Mouse (Mus musculus) G1E (cell line): ENCODE measurements around the gene Strn3. TPM values are rescaled to one million over a fixed set of nuclear protein-coding genes. Genes with fewer than 3 reads are reported as not detected.

Experiments
- ATAC-seq: 2 replicates; pipeline ENCODE4 v1.8.0; 2016; ENCODE audit warnings: mild to moderate bottlenecking; ENCODE audit not compliant: insufficient number of reproducible peaks, poor library complexity, low FRiP score, severe bottlenecking; ENCODE audit errors: extremely low read depth
- DNase-seq: peaks from one replicate; pipeline ENCODE4 v3.0.0; 2012; ENCODE audit warnings: low spot score
- H3K27me3 ChIP-seq: 2 replicates; pipeline ENCODE4 v1.6.1; 2012; ENCODE audit warnings: mild to moderate bottlenecking, low read length, inconsistent platforms; ENCODE audit not compliant: insufficient read depth
- H3K36me3 ChIP-seq: replicated peaks from 2 replicates; pipeline ENCODE3; 2012; ENCODE audit warnings: mild to moderate bottlenecking, inconsistent platforms
- H3K4me1 ChIP-seq: 2 replicates; pipeline ENCODE4 v1.6.1; 2012; ENCODE audit warnings: low read depth, low read length, inconsistent platforms, mixed read lengths; ENCODE audit not compliant: insufficient read depth
- H3K4me3 ChIP-seq: 2 replicates; pipeline ENCODE4 v1.5.1; 2012; ENCODE audit warnings: low read depth, mild to moderate bottlenecking, inconsistent platforms, low read length, moderate library complexity, mixed read lengths
- H3K9me3 ChIP-seq: replicated peaks from 2 replicates; pipeline ENCODE4 v1.6.1; 2012; ENCODE audit warnings: inconsistent platforms
- CTCF ChIP-seq: IDR thresholded peaks from 2 replicates; pipeline ENCODE4 v1.5.1; 2012; ENCODE audit warnings: low read depth, low read length, inconsistent platforms, mixed read lengths
- GATA1 ChIP-seq: IDR thresholded peaks from 2 replicates; pipeline ENCODE4 v1.6.1; 2012; ENCODE audit warnings: borderline replicate concordance, low read length, inconsistent platforms, mixed read lengths
- GATA2 ChIP-seq: IDR thresholded peaks from 2 replicates; pipeline ENCODE4 v1.6.1; 2012; ENCODE audit warnings: low read depth, low read length, inconsistent platforms, borderline replicate concordance
- POLR2AphosphoS5 ChIP-seq: IDR thresholded peaks from 2 replicates; pipeline ENCODE4 v1.6.1; 2012; ENCODE audit warnings: low read depth, low read length, inconsistent platforms; ENCODE audit not compliant: insufficient replicate concordance
- TAL1 ChIP-seq: conservative IDR thresholded peaks from 2 replicates; pipeline ENCODE4 v1.6.1; 2012; ENCODE audit warnings: low read depth, low read length, inconsistent platforms, mixed read lengths
- polyA plus RNA-seq: library from polyadenylated mRNA; stranded (reverse); fragments of >175 nt; gene quantifications from 2 replicates; pipeline ENCODE4 v1.2.3, GENCODE M21; 2012
- total RNA-seq, 2 experiments: library from RNA; stranded (forward) in 1 of 2; stranded (reverse) in 1 of 2; fragments of 200-1000 nt in 1 of 2; fragments of >200 nt in 1 of 2; fragmentation: Nextera tagmentation in 1 of 2; gene quantifications; 2 replicates each; pipeline ENCODE4 v1.2.3; 2014 to 2017

Gene Strn3
- total and polyA plus RNA-seq, 3 experiments = 20.0 to 102 (median 93.1) TPM

GRCm38 (mm10) chr12:51721836-51722235, 30.1 kb upstream of the Strn3 start:
- H3K9me3 ChIP-seq = no peaks in the 10 kb centered on the region
- DNase-seq = no peak
- no peaks in the 10 kb centered on the region; the same call in 1 of the 2 replicates for H3K4me1 ChIP-seq
- no peak for TF ChIP-seq GATA1
- TF ChIP-seq GATA2 = no peak
- TF ChIP-seq CTCF = no peak
- no peak for TF ChIP-seq TAL1
- no peak for TF ChIP-seq POLR2AphosphoS5
- H3K27me3 ChIP-seq = peaks cover 2% of the 10 kb centered on the region; the same call in 1 of the 2 replicates
- ATAC-seq = no peak
- no peak overlapping the region for H3K4me3 ChIP-seq
- H3K36me3 ChIP-seq = peaks cover 4% of the 10 kb centered on the region

GRCm38 (mm10) chr12:51718617-51719016, 26.9 kb upstream of the Strn3 start:
- TF ChIP-seq GATA1 = no peak
- TF ChIP-seq TAL1 = no peak
- no peak for TF ChIP-seq POLR2AphosphoS5
- TF ChIP-seq GATA2 = no peak
- TF ChIP-seq CTCF = no peak
- no peaks in the 10 kb centered on the region for H3K4me1 ChIP-seq
- no peak overlapping the region for H3K4me3 ChIP-seq
- peaks cover 2% of the 10 kb centered on the region; the same call in 1 of the 2 replicates for H3K27me3 ChIP-seq
- ATAC-seq (no peak), DNase-seq (no peak)
- H3K36me3 ChIP-seq = peaks cover 4% of the 10 kb centered on the region
- no peaks in the 10 kb centered on the region for H3K9me3 ChIP-seq

DNA sequence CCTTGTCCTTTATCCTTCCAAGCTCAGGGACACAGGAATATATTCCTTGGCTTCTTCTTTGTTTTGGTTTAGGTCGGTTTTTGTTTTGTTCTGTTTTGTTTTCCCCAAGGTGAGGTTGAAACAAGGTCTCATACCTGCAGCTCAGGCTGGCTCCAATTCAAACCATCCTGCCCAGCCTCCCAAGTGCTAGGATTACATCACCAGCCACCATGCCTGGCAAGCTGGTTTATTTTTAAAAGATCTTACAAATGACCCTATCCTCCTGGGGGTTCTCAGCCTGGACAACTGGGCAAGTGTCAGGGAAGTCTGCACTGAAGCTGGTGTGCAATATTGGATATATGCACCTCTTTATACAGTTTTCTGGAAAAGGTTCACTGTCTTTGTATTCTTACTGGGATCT, 21.0 kb upstream of the Strn3 start:
- TF ChIP-seq GATA1 = no peak
- no peak for TF ChIP-seq TAL1
- TF ChIP-seq CTCF = no peak
- TF ChIP-seq GATA2 = no peak
- no peak for TF ChIP-seq POLR2AphosphoS5
- ATAC-seq (no peak), DNase-seq (no peak)
- Histone ChIP-seq H3K4me3 (no peak overlapping the region), H3K27me3 (peaks cover 2% of the 10 kb centered on the region; the same call in 1 of the 2 replicates), H3K36me3 (no peaks in the 10 kb centered on the region), H3K4me1 (peaks cover 7% of the 10 kb centered on the region; the same call in 1 of the 2 replicates), H3K9me3 (no peaks in the 10 kb centered on the region)

DNA sequence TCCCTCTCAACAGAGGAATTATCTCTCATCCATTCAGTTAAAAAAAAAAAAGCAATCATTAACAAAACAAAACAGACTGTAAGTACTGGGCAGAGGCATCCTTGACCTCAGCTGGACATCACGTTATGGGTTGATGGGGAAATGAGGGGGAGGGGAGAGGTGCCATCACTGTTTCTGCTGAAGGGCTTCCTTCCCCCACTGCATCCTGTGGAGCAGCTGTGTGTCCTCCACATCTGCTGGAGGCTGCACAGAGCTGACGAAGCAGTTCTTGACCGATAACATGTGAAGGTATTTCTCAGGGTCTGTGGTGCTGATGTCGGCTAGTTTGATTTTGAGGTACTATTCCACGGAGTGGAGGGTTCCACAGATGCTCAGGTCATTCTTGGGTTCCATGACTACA, 18.5 kb upstream of the Strn3 start:
- H3K4me1 ChIP-seq = peaks cover 16% of the 10 kb centered on the region
- no peak overlapping the region; the same call in 1 of the 2 replicates for H3K4me3 ChIP-seq
- no peaks in the 10 kb centered on the region for H3K27me3 ChIP-seq
- no peak for TF ChIP-seq GATA1
- no peak for TF ChIP-seq CTCF
- DNase-seq = no peak
- no peaks in the 10 kb centered on the region for H3K9me3 ChIP-seq
- peaks cover 2% of the 10 kb centered on the region for H3K36me3 ChIP-seq
- ATAC-seq = no peak

DNA sequence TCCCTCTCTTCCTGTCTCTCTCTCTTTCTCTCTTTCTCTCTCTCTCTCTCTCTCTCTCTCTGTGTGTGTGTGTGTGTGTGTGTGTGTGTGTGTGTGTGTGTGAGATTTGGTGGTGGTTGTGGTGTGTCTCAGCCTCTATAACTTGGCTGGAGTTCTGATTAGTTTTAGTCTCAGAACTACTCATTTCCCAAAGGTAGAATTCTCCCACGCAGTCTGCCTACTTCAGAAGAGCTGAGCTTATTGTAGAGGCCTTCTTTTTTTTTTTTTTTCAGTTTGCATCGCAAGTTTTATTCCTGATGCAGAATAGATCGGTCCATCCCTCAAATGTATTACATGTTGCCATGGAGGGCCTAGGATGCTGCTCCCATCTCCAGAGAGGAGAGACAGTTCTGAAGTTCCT, 18.0 kb upstream of the Strn3 start:
- TF ChIP-seq GATA2 (no peak), CTCF (no peak), TAL1 (no peak), POLR2AphosphoS5 (no peak), GATA1 (no peak)
- Histone ChIP-seq H3K27me3 (no peaks in the 10 kb centered on the region; the same call in 1 of the 2 replicates), H3K9me3 (no peaks in the 10 kb centered on the region), H3K4me3 (no peak overlapping the region), H3K36me3 (peaks cover 2% of the 10 kb centered on the region), H3K4me1 (peaks cover 16% of the 10 kb centered on the region)
- DNase-seq (no peak), ATAC-seq (no peak)

GRCm38 (mm10) chr12:51708941-51709686, 17.4 kb upstream of the Strn3 start:
- peaks cover 2% of the 10 kb centered on the region for H3K36me3 ChIP-seq
- H3K4me3 ChIP-seq = no peak overlapping the region
- no peak for TF ChIP-seq TAL1
- no peak for TF ChIP-seq GATA2
- no peak for TF ChIP-seq CTCF
- no peak for TF ChIP-seq GATA1
- no peak for TF ChIP-seq POLR2AphosphoS5
- no peaks in the 10 kb centered on the region; the same call in 1 of the 2 replicates for H3K27me3 ChIP-seq
- peaks cover 21% of the 10 kb centered on the region for H3K4me1 ChIP-seq
- ATAC-seq = no peak
- DNase-seq = no peak
- H3K9me3 ChIP-seq = no peaks in the 10 kb centered on the region
